Mouse (Mus musculus) embryonic facial prominence, embryonic 12.5 days (tissue): ENCODE data around the gene Aym1. TPM values are rescaled to one million over a fixed set of nuclear protein-coding genes. Genes with fewer than 3 reads are reported as not detected.

Experiments used
- microRNA-seq: library from miRNA; unstranded; fragments of <30 nt; microRNA quantifications from one replicate; pipeline ENCODE4, GENCODE M21; 2017
- polyA plus RNA-seq: library from polyadenylated mRNA; unstranded; fragments of >200 nt; fragmentation: Nextera tagmentation; extraction: Ambion mirVana; gene quantifications from 2 replicates; pipeline ENCODE4 v1.2.1, GENCODE M21; 2016

The Aym1 gene
- polyA plus RNA-seq, 1 experiment from 2014 or later, result not detected

Small RNA genes lying within 50 kb of the gene (microRNA-seq; reads per million reads assigned to microRNA genes)
- gene Mir7229 (not detected), gene Mir7230 (not detected)

Other genes with a start within 250 kb of the Aym1 start
- gene 2900026A02Rik, start 136.1 kb upstream of the Aym1 start, polyA plus RNA-seq, result 5.3 and 5.8 TPM in 2 replicates
- gene Tmem211, start 130.4 kb upstream of the Aym1 start, polyA plus RNA-seq, result 0.24 and 0.42 TPM in 2 replicates
- gene Sgsm1, start 46.5 kb upstream of the Aym1 start, polyA plus RNA-seq, result 5.3 and 5.6 TPM in 2 replicates
- 7.1 and 8.3 TPM in 2 replicates for gene Wscd2, start 133.0 kb downstream of the Aym1 start, polyA plus RNA-seq